Mouse (Mus musculus): ENCODE data around the gene Chpf.

Chpf gene

GRCm38 (mm10) chr1:75478916-75479634 is at the start of gene Chpf, which contains the start of gene Tmem198:
Chpf (minus strand) TSS chr1:75479307.
Tmem198 (plus strand) TSS chr1:75479532.
- peak; percentile 98 for DNase-seq

DNA sequence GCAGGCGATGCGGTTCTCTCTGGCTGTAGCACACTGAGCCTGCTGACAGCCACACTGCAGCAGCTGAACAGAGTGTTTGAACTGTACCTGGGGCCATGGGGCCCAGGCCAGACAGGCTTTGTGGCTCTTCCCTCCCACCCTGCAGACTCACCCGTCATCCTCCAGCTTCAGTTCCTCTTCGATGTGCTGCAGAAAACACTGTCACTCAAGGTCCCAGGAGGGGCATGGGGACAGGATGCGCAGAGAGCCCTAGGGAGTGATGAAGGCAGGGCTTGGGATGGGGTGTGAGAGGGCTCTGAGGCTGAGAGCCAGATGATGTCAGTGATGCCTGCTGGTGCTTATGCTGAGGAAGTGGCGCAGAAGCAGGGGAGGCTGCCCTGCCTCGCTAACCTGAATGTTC is 45.6 kb upstream of the Chpf start:
- no peak for DNase-seq

DNA sequence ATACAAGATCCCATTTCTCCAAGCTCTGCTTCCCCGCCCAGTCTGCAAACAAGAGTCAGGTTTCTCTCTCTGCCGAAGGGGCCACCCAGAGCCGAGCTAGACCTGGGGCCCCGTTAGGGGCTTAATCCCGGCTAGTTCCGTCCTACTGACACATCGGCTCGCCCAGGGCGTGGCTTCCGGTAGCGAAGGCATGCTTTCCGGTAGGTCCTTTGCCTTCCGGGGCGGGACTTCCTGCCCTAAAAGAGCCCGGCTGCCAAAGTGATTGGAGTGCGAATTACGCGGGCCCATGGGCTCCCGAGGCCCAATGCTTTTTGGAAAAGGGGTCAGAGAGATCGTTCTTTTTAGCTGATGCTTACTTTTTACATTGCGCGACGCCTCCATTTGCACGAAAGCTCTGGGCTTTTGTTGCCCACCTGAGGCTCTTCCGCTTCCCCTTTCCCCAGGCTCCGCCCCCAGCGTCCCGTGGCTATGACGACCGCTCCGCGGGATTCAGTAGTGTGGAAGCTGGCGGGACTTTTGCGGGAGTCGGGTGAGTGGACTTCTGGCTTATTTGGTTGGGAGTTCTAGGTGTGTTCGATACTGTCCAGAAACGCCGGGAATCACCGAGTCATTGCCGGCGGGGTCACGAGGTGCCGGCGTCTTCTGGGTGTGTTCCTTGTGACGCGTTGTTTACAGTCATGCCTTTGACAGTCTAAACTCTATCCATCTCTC is 42.4 kb upstream of the Chpf start, which contains the start of gene Stk11ip:
Gene Stk11ip, plus strand, starts transcription at position 209 of the 711 bp plus-strand sequence.
- DNase-seq, result peak; percentile 91

DNA sequence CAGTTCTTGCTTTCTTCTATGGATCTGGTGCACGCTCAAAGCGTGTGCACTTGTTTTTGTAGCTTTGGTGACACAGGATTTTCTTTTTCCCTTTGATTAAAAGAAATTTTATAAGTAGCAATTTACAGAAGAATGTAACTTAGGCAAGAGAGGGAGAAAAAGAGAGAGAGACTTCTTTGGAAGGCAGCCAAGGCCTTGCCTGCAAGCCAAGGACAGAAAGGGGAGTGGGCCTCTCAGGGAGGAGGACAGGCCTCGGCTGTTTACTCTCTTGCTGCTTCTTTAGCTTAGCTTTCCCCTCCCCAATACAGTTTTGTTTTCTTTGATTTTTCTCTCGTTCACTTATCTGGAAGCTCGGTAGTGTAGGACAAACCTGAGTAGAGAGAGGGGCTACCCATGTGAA is 40.5 kb upstream of the Chpf start:
- no peak for DNase-seq

DNA sequence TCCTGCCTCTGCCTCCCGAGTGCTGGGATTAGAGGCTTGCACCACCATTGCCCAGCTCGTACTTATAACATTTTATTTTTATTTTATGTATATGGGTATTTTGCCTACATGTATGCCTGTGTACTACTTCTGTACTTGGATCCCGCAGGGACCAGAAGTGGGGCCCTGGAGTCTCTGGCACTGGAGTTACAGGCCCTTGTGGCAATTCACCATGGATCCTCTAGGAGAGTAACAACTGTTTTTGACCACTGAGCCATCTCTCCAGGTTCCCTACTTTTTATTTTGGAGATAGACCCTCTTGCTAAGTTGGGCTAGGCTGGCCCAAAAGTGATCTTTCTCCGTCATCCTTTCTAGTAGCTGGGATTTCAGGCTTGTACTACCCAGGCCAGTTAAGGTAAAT is 39.3 kb upstream of the Chpf start:
- DNase-seq, result no peak

GRCm38 (mm10) chr1:75517984-75518383 is 38.9 kb upstream of the Chpf start:
- DNase-seq, result no peak

GRCm38 (mm10) chr1:75516703-75517380 is 37.7 kb upstream of the Chpf start:
- DNase-seq, result no peak

DNA sequence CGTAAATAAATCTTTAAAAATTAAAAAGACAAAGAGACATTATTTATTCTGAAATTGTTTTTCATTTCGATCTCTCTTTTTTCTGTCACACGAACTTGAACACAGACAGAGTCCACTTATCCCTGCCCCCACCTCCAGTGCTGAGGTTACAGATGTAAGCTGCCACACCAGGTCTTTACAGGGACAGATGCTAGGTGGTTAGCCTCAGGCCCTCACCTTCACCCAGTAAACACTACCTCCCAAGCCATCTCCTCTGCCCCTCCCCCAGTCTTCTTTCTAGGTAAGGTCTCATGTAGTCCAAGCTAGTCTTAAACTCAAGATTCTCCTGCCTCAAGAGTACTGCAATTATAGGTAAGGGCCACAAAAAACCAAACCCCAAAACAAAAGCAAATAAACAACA is 33.4 kb upstream of the Chpf start:
- no peak for DNase-seq

- DNase-seq, result no peak
Measured at GRCm38 (mm10) chr1:75511437-75512210, 32.5 kb upstream of the Chpf start.

DNA sequence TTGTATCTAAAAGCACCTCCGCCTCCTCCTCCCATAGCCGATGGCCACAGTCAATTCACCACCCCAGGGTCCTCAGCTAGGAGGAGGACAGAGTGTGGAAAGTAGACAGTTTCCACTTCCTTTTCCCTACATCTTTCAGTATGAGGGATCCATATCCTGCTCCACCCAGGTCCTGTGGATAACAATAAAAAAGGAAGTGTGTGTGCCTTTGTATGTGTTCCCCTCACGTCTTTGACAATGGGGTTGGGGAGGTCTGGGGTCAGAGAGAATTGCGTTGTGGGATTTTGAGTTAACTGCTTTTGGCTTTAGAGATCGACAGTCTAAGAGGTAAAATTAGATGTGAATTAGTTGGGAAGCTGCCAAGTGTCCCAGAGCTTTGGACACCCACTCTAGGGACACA is 31.0 kb upstream of the Chpf start:
- no peak for DNase-seq

DNA sequence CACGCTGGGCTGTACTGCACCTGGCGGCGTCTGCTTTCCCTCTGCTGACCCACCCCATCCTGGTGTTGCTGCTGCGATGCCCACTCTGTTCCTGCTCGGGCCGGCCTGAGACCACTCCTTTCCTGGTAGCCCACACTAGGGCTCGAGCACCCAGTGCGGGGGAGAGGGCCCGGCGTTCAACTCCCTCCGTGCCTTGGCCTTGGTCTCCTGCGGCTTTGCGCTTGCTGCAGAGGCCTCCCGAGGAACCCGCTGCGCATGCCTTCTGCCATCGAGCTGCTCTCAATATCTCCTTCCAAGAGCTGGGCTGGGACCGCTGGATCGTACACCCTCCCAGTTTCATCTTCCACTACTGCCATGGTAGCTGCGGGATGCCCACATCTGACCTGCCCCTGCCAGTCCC is 30.5 kb upstream of the Chpf start:
- DNase-seq, result no peak

DNA sequence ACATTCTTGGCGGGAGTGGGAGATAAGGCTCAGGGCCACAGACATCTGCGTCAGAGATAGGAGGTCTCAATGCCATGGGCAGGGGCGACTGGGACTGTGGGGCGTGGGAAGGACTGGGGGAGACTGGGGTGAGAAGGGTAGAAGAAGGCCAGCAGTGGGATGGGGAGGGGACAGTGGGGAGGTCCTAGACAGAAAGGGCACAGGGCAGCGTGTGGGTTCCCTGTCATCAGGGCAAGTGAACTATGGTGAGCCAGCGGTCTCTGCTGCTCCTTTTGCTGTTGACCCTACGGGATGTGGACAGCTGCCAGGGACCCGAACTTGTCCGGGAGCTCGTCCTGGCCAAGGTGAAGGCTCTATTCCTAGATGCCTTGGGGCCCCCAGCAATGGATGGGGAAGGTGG is 27.9 kb upstream of the Chpf start, which contains the start of gene Inha:
Gene Inha, plus strand, starts transcription at position 72 of the 400 bp plus-strand sequence.
- DNase-seq, result peak; percentile 58

DNA sequence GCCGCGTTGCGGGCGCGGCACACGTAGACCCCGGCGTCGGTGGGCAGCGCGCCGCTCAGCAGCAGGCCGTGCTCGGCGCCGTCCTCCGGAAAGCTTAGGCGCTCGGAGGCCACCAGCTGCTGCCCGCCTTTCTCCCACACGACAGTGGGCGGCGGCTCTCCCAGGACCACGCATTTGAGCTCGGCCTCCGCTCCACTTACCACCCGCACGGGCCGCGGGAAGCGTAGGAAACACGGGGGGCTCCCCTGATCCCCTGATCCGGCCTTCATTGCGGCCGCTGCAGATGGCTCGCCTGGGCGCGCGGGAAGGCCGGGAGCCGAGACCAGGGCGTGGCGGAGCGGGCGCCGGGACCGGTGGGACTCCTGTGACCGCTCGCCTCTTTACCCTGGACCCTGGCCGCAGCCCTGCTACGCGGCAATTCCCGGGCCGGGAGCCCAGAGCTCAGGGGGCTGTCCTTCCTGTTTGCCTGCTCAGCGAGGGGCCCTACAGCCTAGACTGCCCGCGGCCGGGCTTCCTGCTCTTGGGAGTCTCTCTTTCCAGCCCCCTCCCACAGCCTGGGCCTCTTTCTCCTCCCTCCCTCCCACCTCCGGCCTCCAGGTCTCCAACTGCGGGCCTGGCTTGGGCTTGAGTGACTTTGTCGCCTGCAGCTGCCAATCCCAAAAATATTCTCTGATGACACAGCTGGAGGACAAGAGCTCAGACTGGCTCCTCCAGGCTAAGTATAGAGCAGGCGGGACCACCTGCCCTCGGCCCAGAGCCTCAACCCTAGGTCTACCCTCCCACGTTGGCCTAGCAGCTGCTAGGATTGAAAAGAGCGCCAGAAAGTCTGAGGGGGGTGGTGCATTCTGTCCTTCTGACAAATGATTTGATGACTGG is 27.1 kb upstream of the Chpf start, which contains the start of gene Obsl1:
Gene Obsl1, minus strand, starts transcription at position 497 of the 876 bp plus-strand sequence.
- DNase-seq, result peak; percentile 74

GRCm38 (mm10) chr1:75505159-75505955 is 26.2 kb upstream of the Chpf start:
- peak; percentile 92 for DNase-seq

DNA sequence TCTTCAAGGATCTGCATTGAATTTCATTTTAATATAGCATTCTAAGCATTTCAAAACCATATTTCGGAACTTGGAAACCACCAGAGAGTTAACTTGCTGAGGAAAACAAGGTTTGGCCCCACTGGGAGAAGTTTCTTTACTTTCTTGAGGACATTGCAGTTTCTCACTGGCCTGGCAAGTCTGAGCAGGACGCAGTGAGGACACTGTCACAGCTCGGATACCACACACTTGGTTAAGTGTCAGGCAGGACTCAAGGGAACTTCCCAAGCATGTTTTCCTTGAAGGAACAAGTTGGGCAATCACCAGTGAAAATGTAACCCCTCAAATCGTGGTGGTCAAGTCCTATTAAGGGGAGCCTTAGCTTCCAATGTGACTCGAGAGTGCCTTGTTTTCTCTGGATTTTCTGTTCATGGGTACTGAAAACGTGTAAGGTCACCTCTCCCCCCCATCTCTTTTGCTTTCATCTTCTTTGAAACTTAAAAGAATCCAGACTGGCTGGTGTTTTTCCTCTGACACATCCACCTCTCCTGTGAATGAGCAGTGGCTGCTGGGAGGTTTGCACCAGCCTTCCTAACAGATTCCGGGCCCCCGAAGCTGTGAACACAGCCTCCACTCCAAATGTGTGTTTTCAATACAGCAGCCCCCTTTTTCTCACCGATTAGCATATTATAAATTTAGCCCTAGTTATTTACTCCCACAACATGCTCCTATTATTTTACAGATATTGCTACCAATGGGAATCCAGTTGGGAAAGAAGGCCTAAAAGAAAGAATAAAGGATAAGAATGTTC is 25.3 kb upstream of the Chpf start:
- DNase-seq, result no peak

- peak; percentile 49 for DNase-seq
Measured at GRCm38 (mm10) chr1:75503651-75503980, 24.5 kb upstream of the Chpf start.

DNA sequence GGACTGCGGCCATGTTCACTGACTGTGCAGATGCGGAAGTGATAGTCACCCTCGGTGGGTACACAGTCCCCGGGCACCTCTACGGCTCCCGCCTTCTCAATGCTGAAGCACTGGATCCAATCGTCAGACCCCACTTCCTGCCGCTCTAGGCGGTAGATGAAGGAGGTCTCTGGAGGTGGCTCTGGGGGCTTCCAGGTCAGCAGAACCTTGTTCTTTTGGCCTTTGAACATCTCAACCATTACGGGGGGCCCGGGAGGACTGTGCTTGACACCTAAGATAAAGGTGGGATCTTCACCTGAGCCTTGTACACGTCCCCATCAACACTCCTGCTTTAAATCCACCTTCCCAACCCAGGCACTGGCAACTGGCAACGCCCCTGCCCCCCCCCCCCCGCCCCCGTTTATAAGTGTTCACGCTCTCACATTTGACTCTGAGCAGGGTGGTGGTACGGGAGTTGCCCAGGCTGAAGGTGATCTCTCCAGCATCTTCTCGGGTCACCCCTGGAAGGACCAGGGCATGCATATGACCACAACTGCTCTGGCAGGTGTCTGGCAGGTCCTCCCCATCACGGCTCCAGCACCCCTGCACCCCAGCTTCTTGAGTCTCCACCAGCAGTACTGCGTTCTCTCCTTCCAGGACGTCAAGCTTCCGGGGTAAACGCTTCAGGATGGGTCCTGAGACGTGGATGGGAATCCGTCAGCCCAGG is 24.0 kb upstream of the Chpf start:
- no peak for DNase-seq

- no peak for DNase-seq
Measured at GRCm38 (mm10) chr1:75501905-75502304, 22.8 kb upstream of the Chpf start.

- no peak for DNase-seq
Measured at GRCm38 (mm10) chr1:75499441-75499840, 20.3 kb upstream of the Chpf start.

All from cerebellum, adult 9-11 months (tissue).